Mouse (Mus musculus) heart, postnatal 0 days (tissue): ENCODE measurements at regions not wholly inside any gene's neighbourhood (a gene's known extent, or its start where the extent isn't known, plus 50 kb on each side); places are given as distances from the start of the nearest gene placed in this dataset.
A peak's percentile ranks its signal among the peaks of the same experiment; 100 is the strongest.

ENCODE experiments used
- ATAC-seq: fragments of 200-750 bp; cut with Nextera tagmentation; 2 replicates; pipeline ENCODE4 v1.8.0; 2017; ENCODE audit warnings: low read depth, moderate number of reproducible peaks, moderate library complexity; ENCODE audit not compliant: insufficient read depth
- DNase-seq: peaks from one replicate; pipeline ENCODE4 v3.0.0-alpha.2; 2016; ENCODE audit warnings: low spot score
- H3K27ac ChIP-seq: fragments of 300-500 bp; sonication (generic); 2 replicates; pipeline ENCODE4 v1.5.1; 2014; ENCODE audit warnings: low read depth, mild to moderate bottlenecking
- H3K27me3 ChIP-seq: fragments of 300-500 bp; sonication (generic); 2 replicates; pipeline ENCODE4 v1.6.1; 2014; ENCODE audit warnings: low read length, mixed read lengths; ENCODE audit not compliant: control insufficient read depth, insufficient read depth
- H3K36me3 ChIP-seq: fragments of 300-500 bp; sonication (generic); replicated peaks from 2 replicates; pipeline ENCODE4 v1.6.1; 2014; ENCODE audit warnings: low read length, mixed read lengths; ENCODE audit not compliant: control insufficient read depth, insufficient read depth
- H3K4me1 ChIP-seq: fragments of 300-500 bp; sonication (generic); 2 replicates; pipeline ENCODE4 v1.6.1; 2014; ENCODE audit warnings: antibody characterized with exemption; ENCODE audit not compliant: control insufficient read depth, insufficient read depth
- H3K4me2 ChIP-seq: fragments of 300-500 bp; sonication (generic); 2 replicates; pipeline ENCODE4 v1.6.1; 2014; ENCODE audit warnings: low read depth, mild to moderate bottlenecking, low read length, moderate library complexity
- H3K4me3 ChIP-seq: fragments of 300-500 bp; sonication (generic); 2 replicates; pipeline ENCODE4 v1.5.1; 2014; ENCODE audit warnings: low read depth, low read length
- H3K9ac ChIP-seq: fragments of 300-500 bp; sonication (generic); replicated peaks from 2 replicates; pipeline ENCODE4 v1.6.1; 2014; ENCODE audit warnings: low read depth, low read length, mixed read lengths
- H3K9me3 ChIP-seq: fragments of 300-500 bp; sonication (generic); replicated peaks from 2 replicates; pipeline ENCODE4 v1.6.1; 2016; ENCODE audit warnings: low read length; ENCODE audit not compliant: control insufficient read depth
- CTCF ChIP-seq: IDR thresholded peaks from 2 replicates; pipeline ENCODE4 v1.5.1; 2016; ENCODE audit warnings: antibody characterized with exemption, control low read depth, low read depth
- EP300 ChIP-seq: IDR thresholded peaks from 2 replicates; pipeline ENCODE4 v1.6.1; 2016; ENCODE audit warnings: antibody characterized with exemption, low read depth
- WGBS: fragments of 180-500 bp; shearing (Covaris S2); extraction: QIAGEN DNeasy Blood & Tissue Kit; methylation state at CpG from one replicate; pipeline ENCODE4 v1.1.7; 2014; 5-methylcytosine and 5-hydroxymethylcytosine counted together

DNA sequence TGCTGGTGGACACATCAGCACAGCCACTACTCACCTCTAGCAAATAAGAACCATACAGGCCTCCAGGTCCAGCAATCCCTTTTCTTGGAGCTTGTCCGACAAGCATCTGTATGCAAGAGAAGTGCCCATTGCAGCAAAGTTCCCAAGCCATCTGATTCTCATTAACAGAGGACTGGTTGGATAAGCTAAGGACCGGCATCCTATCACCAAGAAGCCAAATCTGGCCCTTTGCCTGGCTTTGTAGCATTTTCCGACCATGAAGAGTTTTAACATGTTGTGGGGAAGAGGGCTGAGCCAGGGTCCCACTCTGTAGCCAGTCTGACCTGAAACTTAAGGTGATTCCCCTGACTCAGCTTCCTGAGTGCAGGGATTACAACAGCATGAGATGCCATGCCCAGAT is 77.1 kb upstream of the Lgalsl start:
- Histone ChIP-seq H3K4me1 (no peaks in the 10 kb centered on the region; the same call in 1 of the 2 replicates), H3K36me3 (no peaks in the 10 kb centered on the region), H3K9me3 (no peaks in the 10 kb centered on the region), H3K27ac (no peak overlapping the region), H3K27me3 (no peaks in the 10 kb centered on the region), H3K4me2 (no peak overlapping the region), H3K9ac (no peak overlapping the region), H3K4me3 (no peak overlapping the region)
- DNase-seq (no peak), ATAC-seq (no peak)
- 30% methylated on average over 3 of the region's 3 CpGs for WGBS
- no peak for TF ChIP-seq EP300

DNA sequence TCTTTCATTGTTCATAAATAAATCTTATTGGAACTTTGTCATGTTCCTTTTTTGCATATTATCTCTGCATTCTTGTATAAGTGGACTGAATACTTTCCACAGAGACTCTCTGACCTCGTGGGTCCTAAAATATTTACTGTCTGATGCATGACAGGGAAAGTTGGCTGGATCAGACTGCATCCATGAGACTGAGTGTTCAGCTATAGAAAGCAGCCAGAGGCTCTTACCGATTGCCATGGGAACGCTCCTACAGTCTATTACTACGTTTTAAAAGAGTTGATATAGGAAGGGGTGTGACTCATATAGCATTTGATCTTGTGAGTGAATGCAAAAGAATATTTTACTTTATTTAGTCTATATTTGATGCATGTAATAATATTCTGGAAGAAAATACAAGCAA is 77.6 kb upstream of the Lgalsl start:
- Histone ChIP-seq H3K27ac (no peak overlapping the region), H3K9me3 (no peaks in the 10 kb centered on the region), H3K4me1 (no peaks in the 10 kb centered on the region; the same call in 1 of the 2 replicates), H3K4me3 (no peak overlapping the region), H3K9ac (no peak overlapping the region), H3K4me2 (no peak overlapping the region), H3K27me3 (no peaks in the 10 kb centered on the region), H3K36me3 (no peaks in the 10 kb centered on the region)
- WGBS = 48% methylated on average over 4 of the region's 4 CpGs
- ATAC-seq (0 out of 2 replicates have a peak, but pooled peaks have one; percentile 41), DNase-seq (no peak)
- TF ChIP-seq EP300 (no peak), CTCF (no peak)

GRCm38 (mm10) chr11:20913042-20913441 is 82.2 kb upstream of the Lgalsl start:
- no peak for TF ChIP-seq CTCF
- no peak for TF ChIP-seq EP300
- no peaks in the 10 kb centered on the region for H3K36me3 ChIP-seq
- 77% methylated on average over 2 of the region's 2 CpGs for WGBS
- no peak overlapping the region for H3K4me3 ChIP-seq
- H3K27ac ChIP-seq = no peak overlapping the region
- H3K9me3 ChIP-seq = no peaks in the 10 kb centered on the region
- H3K4me2 ChIP-seq = no peak overlapping the region
- peaks cover 8% of the 10 kb centered on the region; the same call in 1 of the 2 replicates for H3K4me1 ChIP-seq
- H3K27me3 ChIP-seq = no peaks in the 10 kb centered on the region
- DNase-seq = no peak
- ATAC-seq = no peak
- H3K9ac ChIP-seq = no peak overlapping the region

DNA sequence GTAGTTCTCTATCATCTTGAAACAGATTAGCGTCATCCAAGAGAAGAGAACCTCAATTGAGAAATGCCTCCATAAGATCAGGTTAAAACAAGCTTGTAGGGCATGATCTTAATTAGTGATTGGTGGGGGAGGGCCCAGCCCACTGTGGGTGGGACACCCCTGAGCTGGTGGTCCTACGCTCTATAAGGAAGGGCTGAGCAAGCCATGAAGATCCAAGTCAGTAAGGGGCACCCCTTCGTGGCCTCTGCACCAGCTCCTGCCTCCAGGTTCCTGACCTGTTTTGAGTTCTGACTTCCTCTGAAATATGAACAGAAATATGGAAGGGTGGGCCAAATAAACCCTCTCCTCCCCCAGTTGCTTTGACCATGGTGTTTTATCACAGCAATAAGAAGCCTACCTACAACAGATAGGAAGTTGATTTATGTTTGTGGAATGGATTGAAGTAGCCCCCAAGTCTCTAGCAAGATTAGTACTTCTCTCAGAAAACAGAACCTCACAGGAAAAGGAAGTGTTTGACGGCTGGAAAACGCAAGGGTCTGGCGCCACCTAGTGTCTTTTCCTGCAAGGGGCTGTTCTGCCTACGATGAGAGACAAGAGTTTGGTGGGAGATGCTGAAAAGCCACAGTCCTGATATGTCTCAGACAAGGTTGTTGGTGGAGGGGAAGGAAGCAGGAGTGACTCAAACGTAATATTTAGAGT is 82.9 kb upstream of the Lgalsl start:
- DNase-seq (peak; percentile 90), ATAC-seq (no peak)
- H3K27me3 ChIP-seq = no peaks in the 10 kb centered on the region
- H3K4me3 ChIP-seq = no peak overlapping the region
- H3K9ac ChIP-seq = no peak overlapping the region
- H3K4me1 ChIP-seq = peaks cover 8% of the 10 kb centered on the region; the same call in 1 of the 2 replicates
- H3K4me2 ChIP-seq = no peak overlapping the region
- no peaks in the 10 kb centered on the region for H3K9me3 ChIP-seq
- no peaks in the 10 kb centered on the region for H3K36me3 ChIP-seq
- 25% methylated on average over 8 of the region's 8 CpGs for WGBS
- TF ChIP-seq EP300 (no peak), CTCF (peak; percentile 98)
- H3K27ac ChIP-seq = 0 out of 2 replicates have a peak overlapping the region, but pooled peaks have one; percentile 73

DNA sequence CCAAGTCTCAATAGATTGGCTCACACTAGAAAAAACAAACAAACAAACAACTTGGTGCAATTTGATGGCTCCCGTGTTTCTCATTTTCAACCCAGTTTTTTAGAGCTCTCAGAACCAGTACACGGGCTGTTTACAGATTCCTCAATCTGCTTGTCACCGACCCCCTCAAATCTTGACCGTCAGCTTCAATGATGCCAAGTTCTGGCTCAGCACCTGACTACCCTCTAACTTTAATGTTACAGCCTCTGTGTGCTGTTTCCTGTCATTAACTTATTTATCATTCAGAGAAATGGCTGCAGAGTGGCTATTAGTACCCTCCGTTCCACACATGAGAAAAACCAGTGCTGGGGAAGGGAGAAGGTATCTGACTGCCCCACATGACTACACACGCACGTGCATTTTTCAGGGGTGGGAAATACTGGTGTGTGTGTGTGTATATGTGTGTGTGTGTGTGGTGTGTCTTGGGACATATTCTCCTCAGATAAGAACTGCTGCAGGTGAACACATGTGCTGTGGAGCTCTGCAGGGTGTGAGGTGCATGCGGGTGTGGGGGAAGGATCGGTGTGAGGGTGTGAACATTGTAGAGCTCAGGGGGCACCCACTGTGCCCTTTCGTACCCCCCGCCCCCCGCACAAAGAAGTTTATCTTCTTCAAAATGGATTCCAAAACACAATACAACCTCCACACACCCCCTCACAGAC is 83.6 kb upstream of the Lgalsl start:
- no peak for TF ChIP-seq CTCF
- no peak for TF ChIP-seq EP300
- 51% methylated on average over 12 of the region's 12 CpGs for WGBS
- no peak overlapping the region for H3K9ac ChIP-seq

More for the DNA sequence above, 83.6 kb upstream of the Lgalsl start:
- H3K4me2 ChIP-seq = peak overlapping the region; percentile 36; the same call in 1 of the 2 replicates
- no peak for DNase-seq
- H3K27me3 ChIP-seq = no peaks in the 10 kb centered on the region
- ATAC-seq = no peak
- H3K36me3 ChIP-seq = no peaks in the 10 kb centered on the region
- H3K27ac ChIP-seq = peak overlapping the region; percentile 73
- no peak overlapping the region for H3K4me3 ChIP-seq
- H3K9me3 ChIP-seq = no peaks in the 10 kb centered on the region
- 0 out of 2 replicates have a peak, but pooled peaks cover 8% of the 10 kb centered on the region for H3K4me1 ChIP-seq
